Mouse (Mus musculus) retina, postnatal 1 day (tissue): ENCODE measurements around the gene Lgi4.

ENCODE experiments used
- DNase-seq: peaks from one replicate; pipeline ENCODE4 v3.0.0-alpha.2; 2012

Gene Lgi4

DNA sequence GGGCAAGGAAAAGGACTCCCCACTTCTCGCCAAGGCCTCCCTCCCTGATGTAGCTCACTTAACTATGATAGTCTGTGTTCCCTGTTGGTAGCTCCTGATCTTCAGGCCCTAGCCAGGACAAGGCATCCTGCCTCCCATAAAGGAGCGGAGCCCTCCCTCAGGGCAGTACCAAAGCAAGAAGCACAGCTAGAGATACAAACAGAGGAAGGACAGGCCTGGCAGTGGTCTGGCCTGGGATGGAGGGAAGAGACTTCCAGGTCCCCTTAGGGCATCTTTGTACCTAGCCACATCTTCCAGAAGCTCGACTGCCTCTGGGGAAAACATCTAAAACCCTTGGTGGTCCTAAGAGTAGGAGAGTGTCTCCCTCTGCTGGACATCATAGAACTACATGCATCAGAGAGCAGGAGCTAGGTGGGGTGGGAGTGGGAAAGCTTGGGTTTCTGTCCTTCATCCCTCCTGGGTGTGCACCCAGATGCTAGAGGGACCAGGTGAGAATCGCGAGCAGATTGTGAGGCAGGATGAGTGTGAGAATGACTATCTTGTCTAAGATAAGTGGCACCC is 18.8 kb downstream of the Lgi4 start:
- peak; percentile 93 for DNase-seq

GRCm38 (mm10) chr7:31079670-31080069 is 20.5 kb downstream of the Lgi4 start:
- DNase-seq = no peak

DNA sequence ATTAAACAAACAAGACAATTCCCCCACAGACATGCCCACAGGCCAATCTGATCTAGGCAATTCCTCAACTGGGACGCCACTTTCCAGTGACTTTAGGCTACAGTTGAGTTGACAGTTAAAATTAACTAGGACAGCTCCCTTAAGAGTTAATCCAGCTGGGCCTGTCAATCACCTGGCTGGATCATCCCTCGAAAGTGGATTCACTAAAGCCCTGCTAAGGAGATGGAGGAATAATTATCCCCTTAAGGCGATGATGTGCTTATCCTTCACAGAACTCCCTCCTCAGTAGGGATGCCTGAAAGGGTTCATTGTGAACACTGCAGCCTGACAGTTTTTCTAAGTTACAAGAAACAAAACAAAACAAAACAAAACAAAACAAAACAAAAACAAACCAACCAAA is 21.5 kb downstream of the Lgi4 start:
- peak; percentile 85 for DNase-seq

- no peak for DNase-seq
Measured at GRCm38 (mm10) chr7:31081106-31081505, 22.0 kb downstream of the Lgi4 start.

DNA sequence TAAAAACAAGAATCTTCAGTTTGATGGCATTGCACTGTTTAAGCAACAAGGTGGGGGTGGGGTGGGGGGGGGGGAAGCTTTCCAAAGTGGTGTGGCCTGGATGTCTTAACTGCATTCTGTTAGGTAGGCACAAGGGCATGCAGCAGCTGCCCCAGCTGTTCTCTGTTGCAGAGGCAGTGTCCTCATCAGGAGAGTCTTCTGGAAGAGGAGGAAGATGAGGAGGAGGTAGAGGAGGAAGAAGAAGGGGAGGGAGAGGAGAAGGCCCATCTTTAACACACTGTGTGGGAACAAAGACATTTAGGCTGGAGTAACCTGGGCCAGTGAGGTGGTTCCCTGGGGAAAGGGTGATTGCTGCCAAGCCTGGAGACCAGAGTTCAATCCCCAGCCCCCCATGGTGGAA is 23.0 kb downstream of the Lgi4 start:
- DNase-seq = no peak

DNA sequence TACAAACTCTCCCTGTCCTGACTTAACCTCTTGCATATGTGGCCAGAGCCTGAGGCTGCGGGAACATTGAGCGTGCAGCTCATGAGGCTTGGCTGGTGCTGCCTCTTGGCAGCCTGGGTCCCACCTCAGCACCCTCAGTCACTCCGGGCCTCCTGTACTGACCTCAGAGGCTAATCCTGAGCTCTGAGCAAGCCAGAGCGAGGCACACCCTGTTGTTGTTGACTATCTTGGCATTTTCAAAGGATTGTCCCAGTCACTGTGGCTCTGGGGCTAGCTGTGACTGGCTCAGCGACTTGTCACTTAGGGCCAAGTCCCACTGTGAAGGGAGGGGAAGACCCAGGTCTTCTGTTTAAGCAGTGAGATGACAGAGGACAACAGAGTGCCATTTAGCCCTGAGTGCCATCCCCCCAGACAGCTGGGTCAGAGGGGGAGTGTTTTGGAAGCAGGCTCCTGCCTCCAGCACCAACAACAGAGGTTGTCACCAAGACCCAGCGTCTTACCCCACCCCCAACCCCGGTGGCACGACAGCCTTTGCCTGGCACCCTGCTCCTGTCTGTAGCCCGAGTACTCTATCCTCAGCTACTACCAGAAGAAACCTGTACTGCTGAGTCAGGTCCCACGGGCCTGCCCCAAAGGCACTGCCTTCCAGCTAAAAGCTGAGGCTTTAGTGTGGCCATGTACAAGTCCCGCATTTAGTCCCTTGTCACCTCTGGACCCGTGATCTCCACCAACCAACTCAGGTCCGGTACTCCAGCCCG is 23.9 kb downstream of the Lgi4 start:
- DNase-seq = peak; percentile 78

GRCm38 (mm10) chr7:31084140-31084539 is 25.0 kb downstream of the Lgi4 start:
- no peak for DNase-seq

DNA sequence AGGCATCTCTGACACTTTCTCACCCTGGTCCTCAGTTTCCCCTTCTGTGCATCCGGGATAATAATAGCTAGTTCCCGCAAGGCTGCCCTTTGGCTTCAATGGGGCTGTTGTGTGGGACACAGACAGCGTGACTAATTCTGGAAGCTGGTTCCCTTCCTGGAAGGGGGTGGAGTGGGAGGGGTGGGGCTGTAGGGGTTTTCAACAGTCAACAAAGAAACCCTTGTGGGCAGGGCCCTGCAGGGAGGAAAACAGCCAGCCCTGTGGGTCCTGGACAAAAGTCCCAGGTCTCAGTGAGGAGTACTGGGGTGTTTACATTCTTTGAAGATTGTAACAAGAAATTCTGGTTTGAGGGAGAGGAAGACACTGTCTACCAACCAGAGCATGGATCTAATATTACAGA is 26.0 kb downstream of the Lgi4 start:
- peak; percentile 86 for DNase-seq

- no peak for DNase-seq
Measured at GRCm38 (mm10) chr7:31086175-31086755, 27.1 kb downstream of the Lgi4 start.

DNA sequence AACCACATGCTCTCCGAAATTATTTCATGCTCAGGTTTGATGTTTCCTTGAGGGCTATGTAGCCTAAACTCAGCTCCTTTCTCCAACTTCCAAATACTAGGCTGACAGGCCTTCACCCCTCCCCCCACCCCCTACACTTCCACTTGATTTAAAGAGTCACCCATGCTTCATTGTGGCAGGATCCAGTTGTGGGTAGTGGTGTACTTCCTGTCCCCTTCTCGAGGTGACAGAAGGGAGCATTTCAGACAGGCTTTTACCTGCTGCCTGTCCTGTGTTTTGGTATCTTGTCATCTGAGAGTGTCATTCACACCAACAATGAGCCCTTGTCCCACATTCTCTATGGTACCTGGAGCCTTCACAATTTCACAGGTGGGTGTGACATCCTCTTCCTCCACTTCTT is 28.1 kb downstream of the Lgi4 start:
- DNase-seq = no peak

DNA sequence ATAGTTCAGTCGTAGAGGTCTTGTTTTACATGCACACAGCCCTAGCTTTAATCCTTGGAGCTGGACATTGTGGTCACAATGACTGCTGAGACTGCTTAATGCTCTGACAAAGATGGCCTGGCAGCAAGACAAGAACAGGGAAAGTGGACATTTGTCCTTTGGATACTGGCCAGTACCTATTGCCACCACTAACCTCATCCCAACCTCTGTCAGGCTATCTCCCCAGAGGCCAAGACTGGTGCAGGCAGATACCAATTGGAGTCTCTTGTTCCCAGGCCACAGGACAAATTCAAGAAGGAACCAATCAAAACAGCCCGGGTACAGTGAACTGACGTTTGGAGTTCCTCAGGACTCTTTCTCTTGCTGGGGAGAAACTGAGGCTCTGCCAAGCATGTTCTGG is 29.1 kb downstream of the Lgi4 start:
- DNase-seq = no peak

GRCm38 (mm10) chr7:31089721-31090120 is 30.6 kb downstream of the Lgi4 start:
- DNase-seq = no peak

GRCm38 (mm10) chr7:31094774-31095501 is 35.8 kb downstream of the Lgi4 start:
- DNase-seq = peak; percentile 54

- no peak for DNase-seq
Measured at GRCm38 (mm10) chr7:31096892-31097564, 37.9 kb downstream of the Lgi4 start.

DNA sequence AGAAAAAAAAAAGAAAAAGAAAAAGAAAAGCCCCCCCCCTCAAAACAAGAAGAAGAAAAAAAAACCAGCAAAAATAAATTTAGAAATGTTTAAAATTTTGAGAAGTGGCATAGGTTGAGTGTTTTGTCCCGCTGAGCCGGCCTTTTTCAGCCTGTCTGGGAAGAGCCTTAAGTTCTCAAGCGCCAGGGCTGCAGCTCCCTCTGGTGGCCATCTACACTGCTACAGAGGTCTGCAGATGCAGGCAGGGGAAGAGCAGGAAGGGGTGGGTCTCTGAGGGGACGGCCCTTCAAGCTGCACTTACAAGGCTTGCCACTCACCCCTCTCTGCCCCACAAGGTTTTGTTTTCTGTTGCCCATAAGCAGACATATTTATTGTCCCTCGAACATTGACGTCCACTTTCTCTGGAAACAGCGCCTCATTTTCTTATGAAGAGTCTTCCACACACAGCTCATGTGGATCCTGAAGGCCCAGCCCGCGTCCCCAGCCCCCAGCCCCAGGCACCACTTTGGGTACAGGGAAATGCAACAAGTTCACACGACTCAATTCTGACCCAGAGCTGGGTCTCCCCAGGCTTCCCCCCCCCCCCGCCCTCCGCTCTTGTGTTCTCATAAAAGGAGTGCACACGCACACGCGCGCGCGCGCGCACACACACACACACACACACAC is 38.6 kb downstream of the Lgi4 start:
- DNase-seq = peak; percentile 94

DNA sequence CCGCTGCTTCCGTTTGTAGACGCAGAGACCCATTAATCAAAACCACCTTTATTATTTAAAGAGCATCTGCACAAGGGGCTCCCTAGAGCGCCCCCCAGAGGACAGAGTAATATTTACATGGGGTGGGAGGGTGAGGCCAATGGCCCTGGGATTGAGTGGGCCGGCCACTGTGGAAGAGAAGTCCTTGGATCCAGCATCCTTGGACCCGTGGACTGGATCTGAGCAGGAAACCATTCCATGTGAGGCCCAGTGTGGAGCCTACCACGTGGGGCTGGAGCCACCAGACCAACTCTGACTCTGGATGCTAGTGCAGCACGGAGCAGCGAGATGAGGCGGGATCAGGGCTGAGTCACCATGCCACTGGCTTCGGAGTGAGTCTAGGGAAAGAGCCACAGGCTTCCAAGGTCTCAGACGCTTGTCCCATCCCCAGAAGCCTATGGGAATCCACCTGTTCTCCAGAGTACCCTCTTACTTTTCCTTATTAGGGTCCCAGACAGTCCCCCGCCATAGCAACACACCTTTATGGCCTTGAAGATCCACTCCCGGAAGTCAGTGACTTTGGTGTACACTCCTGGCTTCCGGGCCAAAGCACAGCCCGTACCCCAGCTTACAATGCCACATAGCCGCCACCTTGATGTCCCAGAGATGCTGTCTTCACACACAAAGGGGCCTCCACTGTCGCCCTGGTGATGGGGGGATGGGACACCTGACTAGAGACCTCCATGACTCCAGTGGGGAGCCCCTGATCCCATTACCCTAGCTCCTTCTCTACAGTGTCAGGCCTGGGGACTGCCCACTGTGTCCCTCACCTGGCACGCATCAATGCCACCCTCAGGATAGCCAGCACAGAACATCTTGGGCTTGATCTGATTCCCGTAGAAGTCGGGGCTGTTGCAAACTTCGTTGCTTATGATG is 39.8 kb downstream of the Lgi4 start:
- DNase-seq = no peak

DNA sequence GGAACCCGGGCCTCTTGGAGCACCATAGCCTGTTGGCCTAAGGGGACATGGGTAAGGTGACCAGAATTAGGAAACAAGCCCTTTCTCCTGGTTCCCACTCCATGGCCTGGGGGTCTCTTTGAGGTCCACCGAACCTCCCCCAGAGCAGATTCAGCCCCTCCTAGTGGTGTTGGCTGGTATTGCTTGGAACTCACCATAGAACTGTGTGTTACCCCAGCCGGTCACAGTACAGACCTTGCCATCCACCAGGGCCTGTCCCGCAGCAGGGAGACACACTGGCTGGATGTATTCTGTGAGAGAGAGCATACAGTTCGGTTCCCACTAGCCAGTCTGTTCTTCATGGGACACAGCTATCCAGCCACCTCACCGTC is 40.5 kb downstream of the Lgi4 start:
- DNase-seq = no peak

DNA sequence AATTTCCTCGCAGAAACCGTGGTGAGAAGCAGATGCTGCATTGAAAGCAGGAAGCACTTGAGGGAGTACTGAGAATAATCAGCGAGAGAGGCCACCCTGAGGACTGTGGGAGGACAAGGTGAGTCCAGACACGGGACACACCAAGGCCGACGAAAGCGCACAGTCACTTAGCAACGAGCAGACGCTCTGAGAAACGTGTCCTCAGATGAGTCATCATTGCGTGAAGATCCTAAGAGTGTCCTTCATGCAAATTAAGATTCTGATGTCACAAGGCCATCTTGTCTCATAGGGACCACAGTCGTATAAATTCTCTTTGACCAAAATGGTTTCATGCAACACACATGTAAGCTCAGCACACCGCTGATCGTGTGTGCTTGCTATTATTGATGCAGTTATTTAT is 41.6 kb downstream of the Lgi4 start:
- DNase-seq = no peak

GRCm38 (mm10) chr7:31105061-31105768 is 46.1 kb downstream of the Lgi4 start:
- DNase-seq = peak; percentile 48

DNA sequence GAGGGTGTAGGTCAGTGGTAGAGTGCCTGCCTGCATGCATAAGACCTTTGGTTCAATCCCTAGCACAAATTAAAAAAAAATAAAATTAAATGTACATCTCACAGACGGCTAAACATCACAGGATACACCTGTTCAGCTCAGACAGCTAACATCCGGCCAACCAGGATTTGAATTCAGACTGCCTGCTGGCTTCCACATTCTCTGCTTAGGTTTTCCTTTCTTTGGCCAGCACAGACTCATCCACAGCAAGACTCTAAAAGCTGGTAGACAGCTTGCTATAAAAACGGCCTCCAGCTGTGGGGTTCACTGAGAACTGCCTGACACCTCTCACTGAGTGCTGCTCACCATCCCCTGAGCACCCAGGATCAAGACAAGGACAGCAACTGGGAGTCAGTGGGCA is 47.0 kb downstream of the Lgi4 start:
- no peak for DNase-seq

GRCm38 (mm10) chr7:31107781-31108180 is 48.6 kb downstream of the Lgi4 start:
- no peak for DNase-seq
